Mouse (Mus musculus): ENCODE results near the gene Olfm4.

DNA sequence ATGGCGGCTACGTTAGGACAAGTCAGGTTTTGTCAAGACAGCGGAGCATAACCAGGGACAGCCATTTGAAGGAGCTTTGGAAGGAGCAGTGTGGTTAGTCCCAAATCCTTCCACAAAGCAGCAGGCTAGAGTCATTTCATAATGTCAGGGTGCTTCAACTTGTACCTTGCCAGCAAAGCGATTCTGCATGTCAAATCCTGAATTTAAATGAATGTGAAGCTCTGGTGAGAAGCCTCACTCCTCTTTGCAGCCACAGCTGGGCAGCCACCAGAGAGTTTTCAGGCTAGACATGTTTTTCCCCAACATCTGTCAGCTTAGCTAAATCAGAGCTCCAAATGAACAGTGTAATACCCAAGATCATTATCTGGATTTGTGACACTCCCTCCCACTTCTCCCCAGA, 22.7 kb upstream of the Olfm4 start:
- TF ChIP-seq GATA1 (IDR thresholded peaks at IDR 0.05; ENCODE audit: borderline replicate concordance, low read length), result no peak
- TF ChIP-seq FLI1 (IDR thresholded peaks at IDR 0.05; ENCODE audit: low read length), result no peak
